9 mouse cellular contexts compared by ENCODE assay signal in genomic region chr9:96838864-96839263, GRCm38 (mm10). TPM values are rescaled to one million over a fixed set of nuclear protein-coding genes. Genes with fewer than 3 reads are reported as not detected.
DNase-seq lines count a peak whose midpoint lies in the region; ATAC-seq and TF ChIP-seq lines count a peak whose summit lies in the region.
"Had no signal": no experiment of that assay in that cellular context is flagged by ENCODE, and none has a peak within 500 bp of the region (broad histone marks: within the 10 kb centered on the region; RNA-seq: fewer than 3 reads in every experiment).

No protein-coding gene starts in this region.

- H3K4me2 ChIP-seq in hindbrain, embryonic 14.5 days (replicated peaks), result no peak overlapping the region; the same call in 1 of the 2 replicates
- no peak overlapping the region for H3K4me2 ChIP-seq in liver, postnatal 0 days (ENCODE audit: low read depth, low read length)

- 32% methylated on average over 10 of the region's 10 CpGs for WGBS in hindbrain, embryonic 14.5 days
- 41% methylated on average over 10 of the region's 10 CpGs for WGBS in liver, postnatal 0 days (ENCODE audit: insufficient replicate concordance)

- TF ChIP-seq CTCF in left cerebral cortex, adult 2 months (IDR thresholded peaks at IDR 0.05), result peak; percentile 79
- peak; percentile 70 for TF ChIP-seq CTCF in liver, postnatal 0 days (IDR thresholded peaks at IDR 0.05; ENCODE audit: low read depth)

- intact Hi-C loops in left cerebral cortex, adult 2 months (cut with DNase I), result loop anchor here (2.0 kb wide), 2 partner anchors 34 to 50 kb away; no protein-coding TSS in a partner anchor
- intact Hi-C loops in gastrocnemius, postnatal 36 days (cut with DNase I), result loop anchor here (2.0 to 5.0 kb wide), 2 partner anchors 33 to 50 kb away; no protein-coding TSS in a partner anchor

- H3K27ac ChIP-seq in left cerebral cortex, adult 2 months, result peak overlapping the region; percentile 66
- H3K27ac ChIP-seq in hindbrain, embryonic 14.5 days, result peak overlapping the region; percentile 76
- no peak overlapping the region for H3K27ac ChIP-seq in liver, postnatal 0 days (ENCODE audit: low read depth)
- H3K27ac ChIP-seq: macrophage had no signal

- H3K9ac ChIP-seq in hindbrain, embryonic 14.5 days, result 0 out of 2 replicates have a peak overlapping the region, but pooled peaks have one; percentile 29
- H3K9ac ChIP-seq in liver, postnatal 0 days (replicated peaks), result no peak overlapping the region

- H3K9me3 ChIP-seq in hindbrain, embryonic 14.5 days (ENCODE audit: control insufficient read depth, low read length), result no peaks in the 10 kb centered on the region
- no peaks in the 10 kb centered on the region for H3K9me3 ChIP-seq in liver, postnatal 0 days (ENCODE audit: low read length)

- no peaks in the 10 kb centered on the region for H3K36me3 ChIP-seq in hindbrain, embryonic 14.5 days (replicated peaks; ENCODE audit: control insufficient read depth, insufficient read depth)
- no peaks in the 10 kb centered on the region for H3K36me3 ChIP-seq in liver, postnatal 0 days (replicated peaks; ENCODE audit: insufficient read depth, low read length)

- peak; percentile 48; the same call in 1 of the 2 replicates for ATAC-seq in hindbrain, embryonic 14.5 days (ENCODE audit: low FRiP score)
- ATAC-seq in liver, postnatal 0 days, result peak; percentile 60; the same call in 1 of the 2 replicates

- no peak overlapping the region for H3K4me3 ChIP-seq in left cerebral cortex, adult 2 months
- no peak overlapping the region for H3K4me3 ChIP-seq in hindbrain, embryonic 14.5 days (replicated peaks; ENCODE audit: low read length)
- no peak overlapping the region for H3K4me3 ChIP-seq in liver, postnatal 0 days (ENCODE audit: low read depth, low read length)

- H3K4me1 ChIP-seq in hindbrain, embryonic 14.5 days (replicated peaks; ENCODE audit: control insufficient read depth, insufficient read depth, low read length), result peaks cover 23% of the 10 kb centered on the region
- no peaks in the 10 kb centered on the region for H3K4me1 ChIP-seq in liver, postnatal 0 days (ENCODE audit: insufficient read depth)

- TF ChIP-seq EP300 in liver, postnatal 0 days (IDR thresholded peaks at IDR 0.05; ENCODE audit: low read depth), result no peak

- H3K27me3 ChIP-seq in hindbrain, embryonic 14.5 days (ENCODE audit: control insufficient read depth, insufficient read depth, low read length), result no peaks in the 10 kb centered on the region
- H3K27me3 ChIP-seq in liver, postnatal 0 days (ENCODE audit: insufficient read depth, low read length), result no peaks in the 10 kb centered on the region

- peak in 1 of 2 experiments; percentile 39 for DNase-seq in left cerebral cortex, adult 2 months (ENCODE audit: extremely low spot score in 1 of 2, low spot score in 2 of 2)
- no peak for DNase-seq in left cerebral cortex, adult 11 months (ENCODE audit: low spot score)
- peak; percentile 41 for DNase-seq in MN1 (ENCODE audit: low spot score)
- DNase-seq in embryo, embryonic 9.5 days (ENCODE audit: extremely low spot score), result peak; percentile 42
- DNase-seq in hindbrain, embryonic 14.5 days (ENCODE audit: low spot score), result peak; percentile 72
- peak; percentile 26 for DNase-seq in liver, postnatal 0 days
- peak; percentile 78 for DNase-seq in retina, postnatal 1 day
- DNase-seq in gastrocnemius, postnatal 36 days, result no peak

RNA-seq across cellular contexts. Expression of gene Pxylp1, which starts 53.6 kb away (rescaled TPM):
- 10 to 100 TPM; 17.7 to 19.5 TPM for total RNA-seq in left cerebral cortex, adult 2 months (2021)
- polyA plus RNA-seq in hindbrain, embryonic 14.5 days (2014; fragmentation: Nextera tagmentation; extraction: Ambion mirVana), result 34.6 and 43.9 TPM in 2 replicates
- polyA plus RNA-seq in liver, postnatal 0 days (2015; fragmentation: Nextera tagmentation; extraction: Ambion mirVana), result 4.9 and 5.3 TPM in 2 replicates
- total RNA-seq in gastrocnemius, postnatal 36 days (2021), result 1 to 10 TPM; 1.2 to 1.6 TPM

Comparison
In these comparisons a context has a peak if more than half of its experiments do, and no peak if none do; other contexts are left out.
1. DNase-seq: peak in MN1 (single experiment), embryo, embryonic 9.5 days (single experiment), hindbrain, embryonic 14.5 days (single experiment), liver, postnatal 0 days (single experiment) and retina, postnatal 1 day (single experiment); none in left cerebral cortex, adult 11 months (single experiment) and gastrocnemius, postnatal 36 days (0 of 2).
2. RNA of gene Pxylp1, which starts 53.6 kb away (total RNA-seq): 17.7 to 19.5 TPM in left cerebral cortex, adult 2 months; 1.2 to 1.6 TPM in gastrocnemius, postnatal 36 days; every median in the first group is over 4 times any median in the second.